Mouse (Mus musculus) thymus, postnatal 4 days (tissue): Measurements from ENCODE around the gene Zfp827.

Source experiments
- DNase-seq: peaks from one replicate; pipeline ENCODE4 v3.0.0; 2021

The Zfp827 gene

DNA sequence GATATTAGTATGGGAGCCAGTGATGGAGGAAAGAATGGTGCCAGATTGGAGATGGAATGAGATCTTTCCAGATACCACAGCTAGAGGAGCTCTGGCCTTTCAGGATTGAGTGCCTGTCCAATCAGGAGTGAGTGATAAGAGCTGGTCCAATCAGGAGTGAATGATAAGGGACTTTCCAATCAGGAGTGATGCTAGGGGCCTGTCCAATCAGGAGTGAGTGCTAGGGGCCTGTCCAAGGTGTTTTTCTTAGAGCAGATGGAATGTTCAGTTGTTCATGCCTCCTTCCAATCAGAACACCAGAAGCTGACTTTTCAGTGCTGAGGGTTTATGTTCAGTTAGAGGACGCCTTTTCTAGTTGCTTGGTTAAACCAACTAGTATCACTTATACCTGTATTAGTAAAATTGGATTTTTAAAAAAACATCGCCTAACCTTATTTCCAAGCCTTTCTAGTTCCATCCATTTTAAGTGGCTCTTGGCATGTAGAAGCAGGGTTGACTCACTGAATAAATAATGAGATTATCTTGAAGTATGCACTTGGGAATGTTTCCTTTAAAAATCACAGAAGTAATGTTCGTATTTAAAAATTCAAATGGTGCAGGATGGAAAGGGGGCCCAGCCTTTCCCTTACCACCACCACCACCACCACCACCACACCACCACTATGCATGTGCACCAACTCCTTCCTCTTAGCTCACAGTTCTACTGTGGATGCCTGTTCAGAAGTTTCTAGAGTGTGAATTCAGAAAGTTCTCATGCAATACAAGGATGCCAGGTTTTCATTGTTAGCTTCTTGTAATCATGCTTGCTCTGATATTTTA lies 39.8 kb downstream of the Zfp827 start:
- DNase-seq, result no peak

- DNase-seq, result no peak
These were observed 45.1 kb downstream of the Zfp827 start for GRCm38 (mm10) chr8:79073311-79073710.

DNA sequence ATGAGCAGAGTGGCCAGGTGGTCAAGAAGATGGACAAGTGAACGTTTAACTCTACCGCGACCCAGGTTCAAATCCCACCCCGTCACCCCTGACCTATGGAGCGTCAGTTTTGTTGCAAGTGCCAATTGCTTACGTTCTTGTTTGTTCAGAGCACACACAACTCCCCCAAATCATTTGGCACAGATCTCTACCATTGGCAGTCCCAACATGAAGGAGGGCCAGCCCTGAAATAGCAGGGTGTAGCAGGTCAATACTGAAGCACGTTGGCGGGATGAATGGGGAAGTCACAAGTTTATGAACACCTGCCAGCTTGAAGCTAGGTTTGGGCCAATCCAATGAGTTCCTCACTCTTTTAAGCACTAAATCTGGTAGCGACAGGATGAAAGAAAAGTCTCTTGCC lies 46.7 kb downstream of the Zfp827 start:
- no peak for DNase-seq

GRCm38 (mm10) chr8:79077256-79077655 lies 49.0 kb downstream of the Zfp827 start:
- no peak for DNase-seq

- DNase-seq, result no peak
These were observed 50.4 kb downstream of the Zfp827 start for GRCm38 (mm10) chr8:79078556-79079195.

DNA sequence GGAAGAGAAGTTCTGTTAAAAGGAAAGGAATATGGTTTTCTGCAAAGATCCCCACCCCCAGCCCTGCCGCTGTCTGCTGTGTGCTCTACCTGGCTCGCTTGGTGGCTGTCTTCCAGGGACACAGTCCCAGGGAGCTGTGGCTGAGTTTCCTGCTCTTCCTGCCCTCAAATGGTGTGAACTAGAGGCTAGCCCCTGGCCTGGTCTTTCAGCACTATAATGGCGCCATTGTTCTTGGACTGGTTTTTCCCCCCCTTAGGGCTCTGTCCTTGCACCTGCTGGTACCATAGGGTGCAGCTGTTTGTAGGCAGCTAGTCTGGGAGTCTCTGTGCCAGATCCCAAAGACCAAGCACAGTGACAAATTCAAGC lies 50.9 kb downstream of the Zfp827 start:
- DNase-seq, result no peak

DNA sequence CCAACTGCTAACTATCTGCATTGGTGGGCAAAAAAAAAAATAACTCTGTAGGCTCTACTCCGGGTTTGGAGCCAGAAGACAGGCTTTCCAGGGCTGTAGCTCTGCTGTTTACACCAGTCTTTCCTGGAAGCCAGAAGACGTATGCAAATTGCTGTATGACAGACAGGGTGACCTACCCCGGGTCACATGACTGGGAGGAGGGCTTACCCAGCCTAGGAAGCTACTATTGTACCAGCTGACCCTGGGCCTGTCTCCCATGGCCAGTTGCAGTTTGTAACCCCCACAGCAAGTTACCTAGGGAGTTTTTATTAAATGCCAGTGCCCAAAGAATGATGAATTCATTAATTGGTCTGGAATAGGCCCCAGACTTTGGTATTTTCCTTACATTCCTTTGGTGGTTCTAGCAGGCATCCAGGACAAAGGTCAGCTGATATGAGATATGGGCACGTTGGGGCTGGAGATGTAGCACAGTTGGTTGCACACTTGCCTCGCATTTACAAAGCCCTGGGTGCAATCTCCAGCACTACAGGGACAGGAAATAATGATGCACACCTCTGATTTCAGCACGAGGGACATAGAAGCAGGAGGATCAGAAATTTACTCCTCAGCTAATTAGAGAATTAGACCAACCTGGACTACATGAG lies 52.0 kb downstream of the Zfp827 start:
- no peak for DNase-seq

DNA sequence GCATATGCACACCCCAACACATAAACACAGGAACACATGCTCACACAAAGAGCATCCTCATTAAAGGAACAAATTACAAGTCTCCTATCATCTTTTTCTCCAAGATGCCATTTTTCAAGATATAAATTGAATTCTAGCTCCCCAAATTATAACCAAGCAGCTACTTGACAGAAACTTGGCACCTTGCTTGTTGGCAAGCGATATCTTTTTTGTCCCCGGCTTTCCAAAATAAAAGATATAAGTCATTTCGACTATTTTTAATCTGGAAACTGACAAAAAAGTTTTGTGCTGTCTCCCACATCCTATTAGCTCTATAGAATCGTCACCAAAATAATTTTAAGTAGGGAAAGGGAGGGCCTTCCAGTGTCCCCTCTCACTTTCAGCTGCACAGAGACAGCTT lies 53.1 kb downstream of the Zfp827 start:
- no peak for DNase-seq

DNA sequence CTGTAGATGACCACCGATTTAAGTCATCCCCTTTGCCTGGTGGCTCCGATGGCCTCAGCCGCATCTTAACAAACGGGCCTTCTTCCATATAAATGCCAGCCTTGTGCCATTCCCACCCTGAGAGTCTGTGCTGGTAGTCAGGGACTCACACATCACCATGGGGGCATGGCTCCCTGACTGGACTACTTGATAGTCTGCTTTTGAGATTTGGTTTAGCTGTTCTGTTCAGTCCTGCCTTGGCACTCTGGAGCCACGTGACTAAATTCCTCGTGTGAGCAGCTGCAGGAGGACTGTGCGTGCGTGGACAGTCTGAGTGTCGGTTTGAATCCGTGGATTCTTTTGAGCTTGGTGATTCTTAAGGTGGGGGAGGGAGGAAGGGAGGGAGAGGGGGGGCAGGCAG lies 53.7 kb downstream of the Zfp827 start:
- DNase-seq, result no peak

GRCm38 (mm10) chr8:79083461-79084358 lies 55.5 kb downstream of the Zfp827 start:
- no peak for DNase-seq

DNA sequence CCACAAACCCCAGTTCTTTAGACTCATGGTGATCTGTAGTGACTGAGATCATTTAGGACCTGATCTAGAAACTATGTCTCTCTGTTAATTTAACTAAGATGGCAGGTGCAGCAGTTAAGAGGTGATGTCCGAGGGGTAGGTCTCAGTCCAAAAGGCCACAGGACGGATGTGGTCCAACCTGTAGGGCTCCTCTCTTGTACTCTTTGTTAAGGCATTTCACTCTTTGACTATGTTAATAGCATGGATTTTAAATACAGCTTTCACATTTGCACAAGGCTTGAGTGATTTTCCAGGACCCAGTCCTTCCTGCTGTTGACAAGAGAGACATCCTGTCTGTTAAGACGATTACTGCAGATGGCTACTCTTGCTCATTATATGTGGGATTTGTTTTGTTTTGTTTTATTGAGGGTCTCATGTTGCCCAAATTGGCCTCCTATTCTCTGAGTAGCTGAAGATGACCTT lies 56.2 kb downstream of the Zfp827 start:
- DNase-seq, result no peak

GRCm38 (mm10) chr8:79094422-79094821 lies 66.2 kb downstream of the Zfp827 start:
- DNase-seq, result no peak

- DNase-seq, result no peak
These were observed 66.9 kb downstream of the Zfp827 start for GRCm38 (mm10) chr8:79095162-79095561.

DNA sequence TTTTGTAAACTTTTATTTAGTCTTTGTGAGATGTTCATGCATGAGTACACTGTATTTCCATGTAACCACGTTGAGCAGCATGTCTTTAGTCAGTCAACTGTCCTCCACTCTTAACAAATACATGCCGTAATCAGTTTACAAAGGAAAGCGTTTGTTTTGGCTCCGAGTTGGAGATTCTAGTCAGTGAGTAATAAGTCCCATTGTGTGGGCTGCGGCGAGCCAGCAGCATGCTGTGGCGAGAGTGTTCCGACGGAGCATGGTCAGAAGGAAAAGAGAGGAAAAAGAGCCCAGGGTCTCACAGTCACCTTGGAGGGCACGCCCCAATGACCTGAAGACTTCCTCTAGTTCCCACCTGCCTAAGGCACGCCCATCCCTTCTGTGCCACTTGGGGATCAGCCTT lies 68.7 kb downstream of the Zfp827 start:
- no peak for DNase-seq

- no peak for DNase-seq
These were observed 74.5 kb downstream of the Zfp827 start for GRCm38 (mm10) chr8:79102707-79103106.

GRCm38 (mm10) chr8:79103185-79103878 lies 75.1 kb downstream of the Zfp827 start:
- no peak for DNase-seq

DNA sequence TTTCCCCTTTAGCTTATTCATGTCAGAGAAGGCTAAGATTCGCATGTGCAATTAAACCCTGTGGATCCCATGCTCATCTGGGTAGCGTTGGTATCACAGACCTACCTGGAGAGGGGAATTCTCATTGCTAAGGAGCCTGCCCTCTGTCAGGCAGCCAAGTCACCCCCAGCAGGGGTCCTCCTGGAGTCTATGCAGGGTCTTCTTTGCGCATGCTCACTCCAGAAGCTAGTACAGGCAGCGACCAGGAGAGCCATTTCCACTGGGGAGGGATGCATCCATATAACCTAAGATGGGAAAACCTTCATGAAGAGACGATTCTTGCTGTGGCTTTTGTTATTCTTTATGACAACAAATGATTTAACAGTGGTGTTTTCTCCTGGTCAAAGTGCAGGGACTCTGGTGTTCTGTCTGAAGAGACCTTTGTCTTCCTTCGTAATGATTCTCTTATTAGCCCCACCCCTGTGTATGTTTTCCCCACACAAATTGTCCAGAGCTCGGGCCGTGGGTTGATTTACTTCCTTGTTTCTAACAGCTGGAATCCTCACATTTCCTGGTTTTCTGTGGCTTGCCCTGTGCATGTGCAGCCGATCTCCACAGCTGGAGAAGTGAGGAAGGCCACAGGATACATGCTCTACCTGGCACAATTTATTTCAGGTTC lies 75.8 kb downstream of the Zfp827 start:
- no peak for DNase-seq

DNA sequence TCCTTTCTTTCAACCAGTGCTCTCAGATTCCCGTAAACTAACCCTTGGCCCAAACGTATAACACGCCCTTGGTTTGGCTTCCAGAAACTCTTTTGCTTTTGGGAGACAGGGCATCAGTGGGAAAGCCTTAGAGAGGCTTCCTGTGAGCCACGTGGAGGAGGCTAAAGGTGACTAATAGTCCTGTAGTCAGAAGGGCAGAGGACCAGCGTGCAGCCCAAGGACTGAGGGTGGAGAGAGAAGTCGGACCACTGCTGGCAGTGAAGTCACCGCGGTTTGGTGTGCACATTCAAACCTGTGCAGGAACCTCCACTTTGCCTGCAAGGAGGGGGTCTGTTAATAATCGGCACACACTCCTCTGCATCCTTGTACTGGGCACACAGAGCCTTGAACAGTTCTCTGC lies 76.4 kb downstream of the Zfp827 start:
- DNase-seq, result no peak

DNA sequence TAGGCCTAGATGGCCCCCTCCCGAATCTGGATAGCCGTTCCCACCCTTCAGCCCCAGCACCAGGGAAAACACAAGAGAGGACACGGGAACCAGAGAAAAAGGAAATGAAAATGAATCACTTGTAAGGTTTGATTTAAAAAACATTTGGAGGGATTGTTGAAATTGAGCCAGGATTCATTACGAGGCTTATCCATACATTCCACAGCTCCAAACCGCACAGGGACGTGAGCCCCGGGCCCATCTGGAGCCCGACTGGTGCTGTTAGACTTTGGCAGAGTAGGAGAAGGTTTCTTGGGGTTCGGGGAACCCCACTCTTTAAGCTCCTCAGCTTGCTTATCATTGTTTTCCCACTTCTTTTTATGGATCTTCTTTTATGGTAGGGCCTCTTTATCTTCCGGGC lies 76.9 kb downstream of the Zfp827 start:
- DNase-seq, result no peak

- DNase-seq, result no peak
These were observed 83.2 kb downstream of the Zfp827 start for GRCm38 (mm10) chr8:79111461-79111860.

GRCm38 (mm10) chr8:79112480-79112879 lies 84.2 kb downstream of the Zfp827 start:
- DNase-seq, result no peak

- DNase-seq, result no peak
These were observed 85.3 kb downstream of the Zfp827 start for GRCm38 (mm10) chr8:79113533-79113932.
